Mouse (Mus musculus): ENCODE measurements at regions not wholly inside any gene's neighbourhood (a gene's known extent, or its start where the extent isn't known, plus 50 kb on each side); places are given as distances from the start of the nearest gene placed in this dataset.

DNA sequence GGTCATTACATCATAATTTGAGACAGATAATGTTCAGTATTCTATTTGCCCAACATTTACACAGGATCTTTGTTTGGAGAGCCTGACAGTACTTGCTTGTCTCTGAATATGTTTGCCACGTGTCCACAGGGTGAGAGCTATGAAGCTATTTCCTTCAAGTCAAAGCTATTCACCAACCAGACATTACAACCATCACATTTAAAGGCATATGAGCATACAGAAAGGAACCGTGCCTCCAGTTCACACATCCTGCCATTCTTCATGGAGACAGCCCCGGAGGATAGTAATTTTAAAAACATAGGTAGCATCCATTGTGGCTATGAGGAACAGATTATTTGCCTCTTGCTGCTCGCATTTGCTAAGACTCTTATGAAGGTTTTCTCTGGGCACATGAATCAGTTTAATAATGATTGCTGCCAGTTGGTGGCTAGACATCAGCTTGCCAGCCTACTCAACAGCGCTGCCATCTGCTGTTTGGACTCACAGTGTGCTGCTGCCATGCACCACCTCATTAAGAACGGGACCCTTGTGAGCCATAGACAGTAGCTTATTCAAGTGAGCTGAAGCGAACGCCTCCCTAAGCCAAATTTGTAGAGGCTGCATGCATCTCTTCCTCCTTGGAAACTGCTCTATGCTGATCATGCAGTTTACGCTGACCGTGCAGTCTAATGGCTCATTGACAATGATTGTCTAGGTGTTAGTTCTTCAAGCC is 126.5 kb upstream of the Ccdc54 start:
- in situ Hi-C loops (cut with MboI, MseI): no loop called here

DNA sequence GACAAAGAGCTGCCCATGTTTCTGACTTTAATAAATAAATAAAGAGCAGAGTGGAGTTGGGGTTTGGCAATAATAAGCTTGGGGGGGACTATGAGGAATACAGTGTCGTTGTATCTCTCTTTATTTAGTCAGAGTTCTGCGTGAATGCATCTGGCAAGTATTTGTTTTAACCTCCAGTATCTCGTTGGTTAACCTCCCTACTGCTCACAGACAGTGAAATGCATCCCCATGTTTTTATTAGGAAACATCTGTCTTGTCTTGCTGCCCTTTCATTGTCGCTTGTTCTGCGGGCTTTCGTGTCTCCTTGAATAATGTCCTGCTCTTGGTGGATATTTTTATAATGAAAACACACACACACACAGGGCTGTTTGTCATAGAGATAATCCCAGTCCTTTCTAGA is 118.8 kb upstream of the Ccdc54 start:
- in situ Hi-C loops (cut with MboI, MseI): no loop called here

DNA sequence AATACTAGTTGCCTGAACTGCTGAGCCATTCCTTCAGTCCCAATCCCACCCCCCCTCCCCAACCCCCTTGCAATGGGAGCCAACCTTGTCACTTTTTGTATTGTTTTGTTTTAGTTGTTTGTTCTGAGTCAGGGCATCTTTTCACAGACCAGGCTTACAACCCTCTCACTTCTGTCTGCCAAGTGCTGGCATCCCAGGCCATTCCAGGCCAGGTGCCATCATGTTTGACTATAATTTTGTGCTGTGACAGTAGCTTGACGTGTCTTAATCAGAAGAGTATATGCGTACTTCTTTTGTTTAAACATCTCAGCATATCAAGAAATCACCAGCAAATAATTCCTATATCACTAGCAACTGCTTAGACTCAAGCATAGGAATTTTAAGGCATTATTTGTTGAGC is 117.0 kb upstream of the Ccdc54 start:
- in situ Hi-C loops (cut with MboI, MseI): no loop called here

DNA sequence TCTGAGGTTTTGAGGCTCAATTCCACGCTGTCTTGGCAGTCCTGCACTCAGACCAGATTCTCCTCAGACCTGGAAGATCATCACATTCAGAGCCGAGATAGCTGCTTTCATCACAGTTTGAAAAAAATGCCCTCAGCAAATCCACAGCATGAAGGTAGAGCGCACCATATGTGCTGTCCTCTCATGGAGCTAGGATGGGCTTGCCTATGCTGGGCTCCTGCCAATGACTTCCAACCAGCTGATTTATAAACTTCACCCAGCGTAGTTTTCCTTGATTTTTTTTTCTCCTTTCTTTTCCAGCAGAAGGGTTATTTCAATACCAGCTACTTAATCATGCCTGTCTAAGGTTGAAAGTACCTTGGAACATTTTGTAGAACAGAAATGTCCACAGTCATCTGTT is 115.0 kb upstream of the Ccdc54 start:
- in situ Hi-C loops (cut with MboI, MseI): no loop called here

DNA sequence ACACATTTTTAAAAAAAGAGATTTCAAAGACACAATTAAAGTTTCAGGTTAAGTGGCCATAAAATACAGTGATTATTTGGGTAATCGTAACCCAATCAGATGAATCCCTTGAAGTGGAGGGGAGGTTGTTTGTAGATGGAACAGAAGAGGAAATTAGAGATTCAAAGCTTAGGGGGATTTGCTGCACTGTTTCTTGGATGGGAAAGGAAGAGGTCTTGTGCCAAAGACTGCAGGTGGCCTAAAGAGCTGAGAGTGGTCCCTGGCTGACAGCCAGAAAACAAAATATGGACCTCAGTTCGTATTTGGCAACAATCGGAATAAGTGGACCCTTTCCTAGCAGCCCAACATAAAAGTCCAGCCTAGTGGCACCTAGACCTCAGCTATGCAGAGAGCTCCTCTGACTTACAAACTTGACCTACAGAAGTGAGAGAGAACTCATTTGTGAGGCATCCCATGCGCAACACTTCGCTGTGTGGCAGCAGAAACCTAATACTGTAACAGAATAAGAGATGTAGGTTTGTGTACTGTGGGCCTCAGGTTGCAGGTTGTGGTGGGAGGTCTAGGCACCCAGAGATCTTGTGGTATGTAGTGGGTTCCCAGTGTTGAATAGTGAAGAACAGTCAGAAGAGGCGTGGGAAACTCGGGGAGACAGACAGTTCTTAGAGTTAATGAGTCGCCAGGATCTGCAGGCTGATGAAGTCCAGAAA is 110.0 kb upstream of the Ccdc54 start:
- in situ Hi-C loops (cut with MboI, MseI): no loop called here

DNA sequence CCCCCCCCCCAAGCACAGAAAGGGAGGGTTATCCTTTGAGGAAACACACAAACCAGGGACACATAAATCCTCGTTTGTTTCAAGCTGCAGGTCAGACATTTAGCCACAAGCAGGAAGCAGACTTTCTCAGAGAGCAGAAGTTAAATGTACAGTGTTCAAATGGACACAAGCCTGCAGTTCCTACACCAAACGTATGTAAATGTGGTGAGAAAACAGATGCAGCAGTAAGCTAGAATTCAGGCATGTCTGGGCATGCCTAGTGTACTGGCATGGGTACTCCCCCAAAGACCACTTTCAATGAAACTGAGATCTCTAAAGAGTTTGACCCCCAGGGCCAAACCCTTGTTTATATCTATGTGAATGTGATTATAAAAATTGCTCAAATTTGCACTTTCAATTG is 109.2 kb upstream of the Ccdc54 start:
- in situ Hi-C loops (cut with MboI, MseI): no loop called here

DNA sequence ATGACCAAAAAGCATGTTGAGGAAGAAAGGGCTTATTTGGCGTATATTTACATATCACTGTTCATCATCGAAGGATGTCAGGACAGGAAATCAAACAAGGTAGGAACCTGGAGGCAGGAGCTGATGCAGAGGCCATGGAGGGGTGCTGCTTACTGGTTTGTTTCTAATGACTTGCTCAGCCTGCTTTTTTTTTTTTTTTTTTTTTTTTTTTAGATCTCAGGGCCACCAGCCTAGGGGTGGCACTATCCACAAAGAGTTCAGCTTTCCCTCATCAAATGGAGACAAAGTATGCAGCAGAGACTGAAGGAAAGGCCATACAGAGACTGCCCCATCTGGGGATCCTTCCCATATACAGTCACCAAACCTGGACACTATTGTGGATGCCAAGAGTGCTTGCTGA is 106.8 kb upstream of the Ccdc54 start:
- in situ Hi-C loops (cut with MboI, MseI): loop anchor here (5.0 kb wide), 1 partner anchor 40 kb away; no protein-coding TSS in a partner anchor

DNA sequence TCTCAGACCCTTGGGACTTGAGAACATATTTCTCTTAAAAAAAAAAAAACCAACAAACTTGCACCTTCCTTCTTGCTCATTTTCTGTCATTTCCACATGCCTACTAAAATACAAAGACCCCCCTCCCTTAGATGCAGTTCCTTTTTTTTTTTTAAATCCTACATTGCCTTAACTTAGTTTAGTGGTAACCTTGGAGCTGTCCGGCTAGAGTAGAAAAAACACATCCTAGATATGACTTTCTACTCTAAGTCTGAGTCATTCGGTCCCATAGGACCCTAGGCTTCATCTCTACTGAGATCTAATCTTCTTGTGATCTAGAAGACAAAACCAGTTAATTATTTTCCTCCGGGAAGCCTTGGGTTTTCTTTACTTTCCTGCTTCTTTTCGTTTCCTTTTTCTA is 105.1 kb upstream of the Ccdc54 start:
- in situ Hi-C loops (cut with MboI, MseI): loop anchor here (5.0 kb wide), 1 partner anchor 39 kb away; no protein-coding TSS in a partner anchor

DNA sequence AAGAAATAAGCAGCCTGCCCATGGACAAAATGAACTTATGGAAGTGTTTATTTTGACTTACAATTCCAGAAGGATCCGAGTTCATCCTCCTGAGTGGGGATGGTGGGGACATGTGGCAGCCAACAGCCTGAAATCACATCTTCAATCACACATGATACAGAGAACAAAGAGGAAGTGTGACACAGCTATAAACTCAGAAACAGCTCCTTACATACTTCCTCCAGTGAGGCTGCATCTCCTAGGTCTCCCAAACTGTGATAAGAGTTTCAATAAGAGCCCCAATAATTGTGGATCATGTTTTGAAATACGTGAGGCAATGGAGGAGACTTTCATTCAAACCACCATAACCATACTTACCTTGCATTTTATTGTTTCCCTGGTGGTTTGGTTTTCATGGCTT is 103.1 kb upstream of the Ccdc54 start:
- in situ Hi-C loops (cut with MboI, MseI): no loop called here

DNA sequence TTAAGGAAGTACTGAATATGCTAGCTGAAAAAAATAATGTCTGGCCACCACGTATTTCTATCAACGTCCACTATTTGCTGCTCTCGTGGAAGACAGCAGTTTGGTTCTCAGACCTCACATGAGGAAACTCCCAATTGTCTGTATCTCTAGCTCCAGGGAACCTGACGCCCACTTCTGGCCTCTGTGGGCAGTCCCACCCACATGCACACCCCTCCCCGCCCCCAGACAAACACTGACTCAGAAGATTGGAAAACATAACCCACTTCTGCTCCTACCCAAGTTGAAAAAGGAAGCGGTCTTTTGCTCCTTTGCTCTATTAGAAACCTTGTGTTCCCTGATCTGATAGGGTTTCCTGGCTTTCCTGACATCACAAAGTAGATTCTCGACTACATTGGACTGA is 99.9 kb upstream of the Ccdc54 start:
- in situ Hi-C loops (cut with MboI, MseI): no loop called here

DNA sequence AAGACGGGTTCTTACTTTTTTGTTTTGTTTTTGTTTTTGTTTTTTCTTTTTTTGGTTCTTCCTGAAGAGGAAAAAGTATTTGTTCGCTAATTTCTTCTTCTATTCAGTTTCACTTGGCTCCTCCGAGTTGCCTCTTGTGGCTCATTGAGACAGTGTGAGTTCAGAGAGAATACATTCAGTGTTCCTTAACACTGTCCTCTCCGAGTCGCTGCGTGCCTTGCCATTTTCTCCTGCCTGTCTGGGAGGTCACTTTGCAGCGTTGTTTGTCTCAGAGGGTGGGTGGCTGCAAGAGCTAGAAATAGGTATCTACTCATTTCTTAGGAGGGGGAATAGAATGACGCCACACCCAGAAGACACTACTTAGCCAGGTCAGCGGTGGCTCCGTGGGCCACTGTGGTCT is 98.6 kb upstream of the Ccdc54 start:
- in situ Hi-C loops (cut with MboI, MseI): no loop called here

DNA sequence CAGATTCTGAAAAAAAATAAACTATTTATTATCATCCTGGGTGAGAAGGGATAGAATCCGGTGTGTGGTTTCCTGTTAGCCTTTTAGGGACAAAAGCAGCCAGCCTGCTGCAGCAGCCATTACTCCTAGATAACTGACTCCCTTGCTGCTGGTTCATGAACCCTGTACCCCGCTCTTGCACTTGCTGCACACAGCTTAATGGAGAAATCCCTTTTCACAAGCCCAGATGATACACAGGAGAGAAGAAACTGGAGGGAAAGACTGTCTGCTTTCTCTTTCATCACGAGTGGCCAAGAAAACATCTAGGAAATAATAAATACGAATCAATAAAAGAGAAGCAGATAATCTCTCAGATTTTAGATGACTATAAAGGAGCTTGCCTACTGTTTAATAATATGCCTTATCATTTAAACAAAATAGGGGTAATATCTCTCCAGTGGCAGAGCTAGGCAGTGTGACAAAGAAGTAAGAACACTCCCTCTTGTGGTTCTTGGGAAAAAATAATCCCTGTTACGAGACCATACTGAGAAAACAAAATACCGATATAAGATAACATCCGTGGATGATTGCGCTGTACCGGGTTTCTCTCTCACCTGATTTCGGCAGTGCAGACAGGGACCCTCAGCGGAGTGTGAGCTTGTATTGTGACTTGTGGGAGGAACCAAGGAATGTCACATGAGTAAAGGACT is 98.0 kb upstream of the Ccdc54 start:
- in situ Hi-C loops (cut with MboI, MseI): no loop called here

DNA sequence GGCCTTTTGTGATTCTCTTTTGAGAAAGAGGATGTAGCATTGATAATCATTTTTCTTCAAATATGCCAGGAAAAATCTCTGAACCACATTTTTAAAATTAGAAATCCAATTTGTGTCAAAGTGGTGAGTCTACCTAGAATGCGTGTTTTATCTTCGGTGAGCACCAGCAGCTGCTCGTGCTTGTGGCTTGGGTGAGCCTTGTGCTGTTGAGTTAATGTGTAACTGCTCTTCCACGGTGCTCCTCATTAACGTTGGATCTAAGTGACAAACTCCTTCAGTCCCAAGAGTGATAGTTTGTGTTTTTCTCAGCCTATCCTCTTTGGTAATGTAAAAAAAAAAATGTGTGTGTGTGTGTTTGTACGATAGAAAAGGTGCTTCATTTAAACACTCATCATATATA is 88.7 kb upstream of the Ccdc54 start:
- in situ Hi-C loops (cut with MboI, MseI): no loop called here

DNA sequence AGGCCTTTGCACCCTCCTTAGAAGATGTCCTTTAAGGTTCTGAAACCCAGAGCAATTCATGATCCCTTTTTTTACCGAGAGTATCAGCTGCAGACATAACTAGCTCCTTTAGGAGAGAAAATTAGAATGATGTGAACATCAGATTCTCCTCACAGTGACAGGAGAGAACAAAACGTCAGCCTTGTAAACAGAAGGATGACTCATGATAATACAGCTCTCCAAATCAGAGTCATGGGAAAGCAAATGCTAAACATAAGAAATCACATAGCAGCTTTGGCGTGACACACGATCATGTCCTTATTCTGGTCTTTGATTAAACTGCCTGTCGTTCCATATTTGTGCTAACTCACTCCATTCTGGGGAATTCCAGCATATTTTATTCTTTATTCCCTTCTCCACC is 82.4 kb upstream of the Ccdc54 start:
- in situ Hi-C loops (cut with MboI, MseI): no loop called here

DNA sequence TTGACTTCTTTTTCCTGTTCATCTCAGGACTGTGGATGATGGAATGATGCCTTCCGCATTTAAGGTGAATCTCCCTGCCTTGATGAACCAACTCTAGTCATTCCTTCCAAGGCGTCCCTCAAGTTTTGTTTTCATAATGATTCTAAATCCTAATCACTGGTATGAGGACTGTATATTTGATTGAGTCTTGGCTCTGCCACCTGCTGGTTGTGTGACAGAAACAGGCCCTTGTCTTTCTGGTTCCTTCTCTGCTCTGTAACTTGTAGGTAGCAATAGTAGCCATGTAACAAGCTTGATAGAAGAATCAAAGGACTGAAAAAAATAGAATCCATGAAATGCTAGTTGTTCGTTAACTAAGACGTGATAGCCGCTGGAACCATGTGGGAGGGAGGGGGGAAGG is 81.8 kb upstream of the Ccdc54 start:
- in situ Hi-C loops (cut with MboI, MseI): no loop called here

DNA sequence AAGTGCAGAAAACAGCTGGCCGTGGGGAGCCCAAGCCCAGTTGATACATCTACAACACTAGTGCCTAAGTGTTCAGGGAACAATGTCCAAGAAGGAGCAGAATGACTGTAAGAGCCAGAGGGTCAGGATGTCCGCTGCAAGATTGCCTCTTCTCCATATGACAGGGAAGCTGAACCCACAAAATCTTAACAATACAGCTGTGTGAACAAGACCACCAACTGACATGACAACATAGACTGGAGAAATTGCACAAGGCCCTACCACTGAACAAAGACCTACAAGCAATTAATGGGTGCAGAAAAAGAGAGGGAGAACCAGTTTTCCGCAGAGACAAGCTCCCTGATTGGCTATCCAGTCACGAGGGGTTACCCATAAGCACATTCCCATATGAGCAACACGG is 80.2 kb upstream of the Ccdc54 start:
- in situ Hi-C loops (cut with MboI, MseI): no loop called here

DNA sequence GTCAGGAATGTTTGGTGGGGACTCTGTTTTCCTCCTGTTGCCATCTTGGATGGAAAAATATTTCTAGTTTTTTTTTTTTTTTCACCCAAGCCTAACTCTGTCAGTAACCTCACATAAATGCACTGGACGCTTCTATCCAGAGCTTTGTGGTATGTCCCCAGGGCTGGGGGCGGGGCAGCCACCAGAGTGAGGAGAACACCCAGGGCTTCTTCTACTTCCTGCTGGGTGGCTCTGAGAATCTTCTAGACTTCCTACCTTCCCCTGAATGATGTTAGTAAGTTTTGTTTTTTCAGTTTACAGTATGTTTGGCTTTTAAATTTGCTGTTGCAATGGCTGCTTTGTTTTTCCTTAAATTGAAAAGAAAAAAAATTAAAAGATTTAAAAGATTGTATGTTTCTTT is 73.3 kb upstream of the Ccdc54 start:
- in situ Hi-C loops (cut with MboI, MseI): no loop called here
